In the genomic region with DNA sequence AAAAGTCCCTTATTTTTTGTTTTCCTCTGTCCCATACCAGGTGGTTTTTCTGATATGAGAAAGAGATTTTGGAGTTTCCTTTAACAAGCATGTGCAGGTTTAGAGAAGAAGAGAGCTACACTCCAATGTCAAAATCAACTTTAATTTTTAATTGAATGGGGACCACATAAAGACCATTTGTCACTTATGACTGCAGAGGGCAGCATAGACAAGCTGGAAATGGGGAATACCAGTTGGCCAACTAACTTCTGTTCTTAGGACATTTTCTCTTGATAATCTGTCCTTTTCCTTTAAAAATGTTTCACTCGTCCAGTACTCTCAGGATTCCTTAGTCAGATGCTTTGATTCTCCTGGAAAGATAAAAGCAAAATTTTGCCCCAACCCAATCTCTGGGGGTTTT, we compare ENCODE assay signal across 12 mouse cellular contexts. TPM values are rescaled to one million over a fixed set of nuclear protein-coding genes. Genes with fewer than 3 reads are reported as not detected.
DNase-seq lines count a peak whose midpoint lies in the region; ATAC-seq and TF ChIP-seq lines count a peak whose summit lies in the region.
"Had no signal": no experiment of that assay in that cellular context is flagged by ENCODE, and none has a peak within 500 bp of the region (broad histone marks: within the 10 kb centered on the region; RNA-seq: fewer than 3 reads in every experiment).

No protein-coding gene starts in this region.

- H3K27ac ChIP-seq in layer of hippocampus, adult 2 months, result no peak overlapping the region
- H3K27ac ChIP-seq: hindbrain, embryonic 12.5 days; lung, embryonic 15.5 days had no signal

- no peak for ATAC-seq in Patski
- no peak for ATAC-seq in megakaryocyte progenitor cell, adult 5-6 weeks (replicated peaks; ENCODE audit: poor library complexity)

- peak; percentile 75 for TF ChIP-seq CTCF in layer of hippocampus, adult 2 months (conservative IDR thresholded peaks at IDR 0.05)
- peak; percentile 57 for TF ChIP-seq CTCF in Patski (IDR thresholded peaks at IDR 0.05)

- in situ Hi-C loops in Patski (cut with MboI; ENCODE audit: low pct_unique_long_range_greater_than_20kb), result no loop called here

- DNase-seq in gastrocnemius, adult 18-20 months (ENCODE audit: low spot score), result peak; percentile 29
- DNase-seq in gastrocnemius, postnatal 10 days, result no peak
- peak in 1 of 2 experiments; percentile 12 for DNase-seq in layer of hippocampus, adult 2 months (ENCODE audit: low spot score in 2 of 2)
- no peak for DNase-seq in layer of hippocampus, adult 9-11 months
- DNase-seq in 3T3-L1 (ENCODE audit: low read depth, low spot score), result peak; percentile 71
- no peak for DNase-seq in Patski (ENCODE audit: low read depth, low spot score)
- DNase-seq in embryo, embryonic 10.5 days (ENCODE audit: low spot score), result no peak
- DNase-seq: right cerebral cortex, postnatal 14 days had no signal

- CTCF ChIA-PET in Patski (lab: Charles Lee), result interaction anchor here (0.7 to 3.2 kb wide), 10 partner anchors 9 to 230 kb away, joined by 3 to 15 read pairs (median 6); no protein-coding TSS in a partner anchor

- no peaks in the 10 kb centered on the region for H3K27me3 ChIP-seq in Patski
- H3K27me3 ChIP-seq: hindbrain, embryonic 12.5 days; lung, embryonic 15.5 days had no signal

- no peak overlapping the region for H3K4me3 ChIP-seq in layer of hippocampus, adult 2 months
- H3K4me3 ChIP-seq: hindbrain, embryonic 12.5 days; lung, embryonic 15.5 days; myocyte had no signal

- POLR2A ChIA-PET in Patski (lab: Charles Lee), result no interaction called here

RNA-seq across cellular contexts. Expression of gene Vgll3, which starts 29.1 kb away (rescaled TPM):
- 1 to 10 TPM; 3.4 to 5.7 TPM for total RNA-seq in gastrocnemius, adult 18-20 months (2021)
- 10 to 100 TPM; 13.1 to 17.1 TPM for total RNA-seq in gastrocnemius, postnatal 10 days (2021)
- 1 to 10 TPM; 1.7 to 2.3 TPM for total RNA-seq in layer of hippocampus, adult 2 months (2021)
- 57.7 TPM for polyA plus RNA-seq in Patski (2021)
- total RNA-seq in megakaryocyte progenitor cell, adult 5-6 weeks (2015), result not detected in 2 replicates
- total RNA-seq in megakaryocyte progenitor cell, adult 5-6 weeks (2017), result not detected in 2 replicates

Comparison
In these comparisons a context has a peak if more than half of its experiments do, and no peak if none do; other contexts are left out.
1. DNase-seq: peak in gastrocnemius, adult 18-20 months (single experiment) and 3T3-L1 (single experiment); none in gastrocnemius, postnatal 10 days (single experiment), layer of hippocampus, adult 9-11 months (single experiment), Patski (single experiment) and embryo, embryonic 10.5 days (single experiment).